Mouse (Mus musculus) ES-E14 (cell line): Measurements from ENCODE around the gene Il18.

ENCODE experiments used
- CHD2 ChIP-seq: IDR thresholded peaks from 2 replicates; pipeline ENCODE4 v1.6.1; 2014; ENCODE audit warnings: mild to moderate bottlenecking, low read depth, low read length, inconsistent platforms
- HCFC1 ChIP-seq: IDR thresholded peaks from 2 replicates; pipeline ENCODE4 v1.6.1; 2012; ENCODE audit warnings: low read length, inconsistent platforms, borderline replicate concordance; ENCODE audit not compliant: insufficient read depth
- ZC3H11A ChIP-seq: IDR thresholded peaks from 2 replicates; pipeline ENCODE4 v1.6.1; 2012; ENCODE audit warnings: low read depth, mild to moderate bottlenecking, inconsistent platforms, low read length, borderline replicate concordance

DNA sequence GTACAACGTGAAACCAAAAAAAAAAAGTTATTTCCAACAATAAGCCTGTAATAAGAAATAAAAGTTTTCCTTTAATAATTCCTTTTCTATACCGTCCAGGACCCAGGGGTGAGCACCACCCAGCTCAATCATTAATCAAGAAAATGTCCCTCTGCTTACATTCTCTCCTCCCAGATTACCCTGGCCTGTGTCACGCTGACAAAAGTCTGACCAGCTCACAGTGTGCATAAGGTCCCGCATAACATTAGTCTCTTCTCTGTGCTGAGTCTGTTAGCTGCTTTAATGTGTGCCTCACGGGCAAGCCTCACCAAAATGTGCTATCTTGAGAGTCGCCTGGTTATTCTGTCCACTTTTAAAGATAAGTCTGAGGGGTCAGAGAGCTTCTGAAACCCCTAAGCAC, 49.2 kb upstream of the Il18 start:
- TF ChIP-seq ZC3H11A (no peak), HCFC1 (no peak), CHD2 (no peak)
